Mouse (Mus musculus): ENCODE results near the gene Grid1. TPM values are rescaled to one million over a fixed set of nuclear protein-coding genes. Genes with fewer than 3 reads are reported as not detected.

Gene Grid1
- polyA plus RNA-seq, 1 experiment from 2014 or later = 0.29 TPM

GRCm38 (mm10) chr14:35561244-35561893 lies 741.5 kb downstream of the Grid1 start:
- H3K27me3 ChIP-seq (replicated peaks; ENCODE audit: insufficient read depth, low read length) = no peaks in the 10 kb centered on the region
- DNase-seq (ENCODE audit: low spot score) (no peak), ATAC-seq (no peak)
- no peak overlapping the region for H3K27ac ChIP-seq (ENCODE audit: low read length)
- H3K4me1 ChIP-seq (ENCODE audit: insufficient read depth, low read depth, low read length) = no peaks in the 10 kb centered on the region
- no peaks in the 10 kb centered on the region for H3K36me3 ChIP-seq (ENCODE audit: insufficient read depth, low read length)
- WGBS = 90% methylated on average over 3 of the region's 3 CpGs
- no peak overlapping the region for H3K4me3 ChIP-seq (ENCODE audit: low read depth, low read length)
- H3K4me2 ChIP-seq (replicated peaks; ENCODE audit: low read depth, low read length) = no peak overlapping the region
- no peaks in the 10 kb centered on the region for H3K9me3 ChIP-seq (ENCODE audit: low read length)
- no peak overlapping the region for H3K9ac ChIP-seq (replicated peaks; ENCODE audit: low read depth)
- TF ChIP-seq EP300 (IDR thresholded peaks at IDR 0.05) (no peak), CTCF (IDR thresholded peaks at IDR 0.05) (no peak)

GRCm38 (mm10) chr14:35572991-35573502 lies 753.1 kb downstream of the Grid1 start:
- ATAC-seq = no peak
- Histone ChIP-seq H3K27ac (ENCODE audit: low read length) (no peak overlapping the region), H3K9ac (replicated peaks; ENCODE audit: low read depth) (no peak overlapping the region), H3K4me1 (ENCODE audit: insufficient read depth, low read depth, low read length) (no peaks in the 10 kb centered on the region), H3K4me3 (ENCODE audit: low read depth, low read length) (no peak overlapping the region), H3K27me3 (replicated peaks; ENCODE audit: insufficient read depth, low read length) (no peaks in the 10 kb centered on the region), H3K4me2 (replicated peaks; ENCODE audit: low read depth, low read length) (no peak overlapping the region), H3K36me3 (ENCODE audit: insufficient read depth, low read length) (no peaks in the 10 kb centered on the region), H3K9me3 (ENCODE audit: low read length) (no peaks in the 10 kb centered on the region)
- 75% methylated on average over 4 of the region's 4 CpGs for whole genome bisulfite sequencing
- no peak for TF ChIP-seq EP300 (IDR thresholded peaks at IDR 0.05)
- TF ChIP-seq CTCF (IDR thresholded peaks at IDR 0.05) = no peak
- DNase-seq (ENCODE audit: low spot score) = no peak

GRCm38 (mm10) chr14:35574489-35574888 lies 754.6 kb downstream of the Grid1 start:
- 45% methylated on average over 2 of the region's 2 CpGs for WGBS
- no peaks in the 10 kb centered on the region for H3K36me3 ChIP-seq (ENCODE audit: insufficient read depth, low read length)
- no peak overlapping the region for H3K9ac ChIP-seq (replicated peaks; ENCODE audit: low read depth)
- DNase-seq (ENCODE audit: low spot score) = no peak
- no peak overlapping the region for H3K27ac ChIP-seq (ENCODE audit: low read length)
- TF ChIP-seq CTCF (IDR thresholded peaks at IDR 0.05) (no peak), EP300 (IDR thresholded peaks at IDR 0.05) (no peak)
- H3K4me1 ChIP-seq (ENCODE audit: insufficient read depth, low read depth, low read length) = no peaks in the 10 kb centered on the region
- H3K27me3 ChIP-seq (replicated peaks; ENCODE audit: insufficient read depth, low read length) = no peaks in the 10 kb centered on the region
- no peak for ATAC-seq
- H3K9me3 ChIP-seq (ENCODE audit: low read length) = no peaks in the 10 kb centered on the region
- H3K4me2 ChIP-seq (replicated peaks; ENCODE audit: low read depth, low read length) = no peak overlapping the region
- H3K4me3 ChIP-seq (ENCODE audit: low read depth, low read length) = no peak overlapping the region

- H3K9me3 ChIP-seq (ENCODE audit: low read length) = no peaks in the 10 kb centered on the region
- 82% methylated on average over 6 of the region's 6 CpGs for WGBS
- H3K27ac ChIP-seq (ENCODE audit: low read length) = no peak overlapping the region
- DNase-seq (ENCODE audit: low spot score) (no peak), ATAC-seq (no peak)
- H3K9ac ChIP-seq (replicated peaks; ENCODE audit: low read depth) = no peak overlapping the region
- TF ChIP-seq EP300 (IDR thresholded peaks at IDR 0.05) (no peak), CTCF (IDR thresholded peaks at IDR 0.05) (no peak)
- no peak overlapping the region for H3K4me3 ChIP-seq (ENCODE audit: low read depth, low read length)
- H3K4me1 ChIP-seq (ENCODE audit: insufficient read depth, low read depth, low read length) = no peaks in the 10 kb centered on the region
- no peaks in the 10 kb centered on the region for H3K36me3 ChIP-seq (ENCODE audit: insufficient read depth, low read length)
- H3K4me2 ChIP-seq (replicated peaks; ENCODE audit: low read depth, low read length) = no peak overlapping the region
- no peaks in the 10 kb centered on the region for H3K27me3 ChIP-seq (replicated peaks; ENCODE audit: insufficient read depth, low read length)
These were observed 755.4 kb downstream of the Grid1 start for GRCm38 (mm10) chr14:35575285-35575684.

- Histone ChIP-seq H3K4me2 (replicated peaks; ENCODE audit: low read depth, low read length) (no peak overlapping the region), H3K9ac (replicated peaks; ENCODE audit: low read depth) (no peak overlapping the region), H3K27ac (ENCODE audit: low read length) (no peak overlapping the region), H3K9me3 (ENCODE audit: low read length) (no peaks in the 10 kb centered on the region), H3K27me3 (replicated peaks; ENCODE audit: insufficient read depth, low read length) (no peaks in the 10 kb centered on the region), H3K4me3 (ENCODE audit: low read depth, low read length) (no peak overlapping the region), H3K36me3 (ENCODE audit: insufficient read depth, low read length) (no peaks in the 10 kb centered on the region), H3K4me1 (ENCODE audit: insufficient read depth, low read depth, low read length) (no peaks in the 10 kb centered on the region)
- no peak for ATAC-seq
- TF ChIP-seq EP300 (IDR thresholded peaks at IDR 0.05) = no peak
- no peak for TF ChIP-seq CTCF (IDR thresholded peaks at IDR 0.05)
- DNase-seq (ENCODE audit: low spot score) = no peak
- WGBS = 83% methylated on average over 5 of the region's 5 CpGs
These were observed 805.8 kb downstream of the Grid1 start for GRCm38 (mm10) chr14:35625749-35626148.

MicroRNA genes within 50 kb of the gene (microRNA counts, 519-probe panel; counts per million panel counts)
- microRNA mmu-miR-346 = not detected

Small RNA genes within 50 kb of the gene (microRNA-seq; reads per million reads assigned to microRNA genes)
- 0.98 reads per million for gene Mir346

Other genes with a start within 250 kb of the Grid1 start
- gene Ldb3, start 231.4 kb upstream of the Grid1 start, polyA plus RNA-seq (2015; fragmentation: Nextera tagmentation; extraction: Ambion mirVana) = 2.6 and 3.3 TPM in 2 replicates
- 0.12 and 0.15 TPM in 2 replicates for gene Opn4, start 220.0 kb upstream of the Grid1 start, polyA plus RNA-seq (2015; fragmentation: Nextera tagmentation; extraction: Ambion mirVana)
- gene Wapl, start 146.2 kb upstream of the Grid1 start, polyA plus RNA-seq (2015; fragmentation: Nextera tagmentation; extraction: Ambion mirVana) = 19.9 and 22.7 TPM in 2 replicates

Data from lung, postnatal 0 days (tissue).